Mouse (Mus musculus): ENCODE data around the gene Mthfs. TPM values are rescaled to one million over a fixed set of nuclear protein-coding genes. Genes with fewer than 3 reads are reported as not detected.
"Not testable (repeated sequence)": the region's sequence is repeated elsewhere in the genome, so short reads cannot be mapped to it uniquely, and the experiment has no call there.

The Mthfs gene
- 16.4 and 17.4 TPM in 2 replicates for polyA plus RNA-seq (2016; fragmentation: Nextera tagmentation; extraction: Ambion mirVana)

DNA sequence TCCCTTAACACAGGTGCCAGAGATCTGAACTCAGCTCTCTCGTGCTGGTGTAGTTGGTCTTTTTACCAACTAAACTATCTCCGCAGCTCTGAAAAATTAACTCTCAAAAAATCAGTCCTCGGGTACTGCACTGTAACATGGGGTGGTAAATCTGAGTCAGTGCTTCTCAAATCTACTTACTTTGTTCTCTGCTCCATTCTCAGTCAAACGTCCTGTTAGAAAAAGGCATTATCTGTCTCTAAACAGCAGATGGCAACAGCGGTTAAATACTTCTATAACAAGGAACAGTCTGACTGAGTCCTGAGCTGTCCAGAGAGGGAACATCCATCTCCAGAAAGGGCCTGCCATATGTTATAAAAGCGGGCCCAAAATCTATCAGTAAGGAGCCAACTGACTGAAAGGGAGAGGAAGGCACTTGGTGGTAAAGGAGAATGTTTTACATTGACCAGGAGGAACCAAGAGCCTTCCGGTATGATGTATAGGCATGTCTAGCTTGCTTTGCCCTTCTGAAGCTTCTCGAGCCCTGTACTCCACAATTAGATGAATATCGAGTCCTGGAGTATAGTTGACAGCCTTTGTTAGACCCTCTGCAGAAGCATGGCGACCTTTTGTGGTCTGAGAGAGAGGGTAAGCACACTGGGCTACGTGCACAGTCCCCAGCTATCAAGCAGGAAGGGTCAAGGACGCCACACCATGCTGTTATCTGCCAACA lies at the start of gene Mthfs:
Mthfs (plus strand) TSS at position 324 of the 712 bp plus-strand sequence.
- Histone ChIP-seq H3K27ac (replicated peaks) (peak within 1 kb of the TSS; percentile 70), H3K4me3 (peak within 1 kb of the TSS; percentile 35), H3K4me2 (replicated peaks) (peak within 1 kb of the TSS; percentile 46)
- WGBS = 32% methylated on average over 9 of the region's 12 CpGs
- H3K9ac ChIP-seq (replicated peaks); H3K9me3 ChIP-seq; H3K4me1 ChIP-seq; H3K27me3 ChIP-seq; H3K36me3 ChIP-seq: not testable (repeated sequence)
- peak; percentile 55 for ATAC-seq (ENCODE audit: low FRiP score, low read depth)

DNA sequence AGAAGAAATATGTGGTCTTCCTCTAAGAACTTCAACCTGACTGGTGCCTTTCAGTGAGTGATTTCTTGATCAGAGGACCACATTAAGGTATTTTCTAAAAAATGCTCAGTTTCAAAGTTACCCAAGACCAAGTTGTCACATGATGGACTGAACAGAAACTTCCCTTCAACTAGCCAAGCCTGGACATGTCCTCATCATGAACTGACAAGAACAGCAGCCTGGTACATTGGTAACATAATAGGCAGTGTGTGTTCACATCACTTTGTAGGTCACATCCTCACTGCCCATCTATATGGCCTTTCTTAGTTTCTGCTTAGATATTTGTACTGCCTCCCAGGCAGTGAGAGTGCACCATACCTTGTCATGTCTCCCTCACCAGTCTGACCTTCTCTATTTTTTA lies 37.9 kb upstream of the Mthfs start:
- not testable (repeated sequence) for H3K9ac ChIP-seq (replicated peaks); H3K4me3 ChIP-seq; H3K27me3 ChIP-seq; H3K27ac ChIP-seq (replicated peaks); H3K9me3 ChIP-seq; ATAC-seq (ENCODE audit: low FRiP score, low read depth); H3K4me2 ChIP-seq (replicated peaks); H3K4me1 ChIP-seq; H3K36me3 ChIP-seq

GRCm38 (mm10) chr9:89178833-89179232 lies 31.6 kb upstream of the Mthfs start:
- H3K4me1 ChIP-seq; H3K9me3 ChIP-seq; H3K36me3 ChIP-seq; H3K4me2 ChIP-seq (replicated peaks); ATAC-seq (ENCODE audit: low FRiP score, low read depth); H3K4me3 ChIP-seq; H3K9ac ChIP-seq (replicated peaks); H3K27ac ChIP-seq (replicated peaks); H3K27me3 ChIP-seq: not testable (repeated sequence)
- WGBS = 46% methylated on average over 2 of the region's 3 CpGs

- H3K4me3 ChIP-seq; H3K9me3 ChIP-seq; H3K9ac ChIP-seq (replicated peaks); H3K27ac ChIP-seq (replicated peaks); H3K27me3 ChIP-seq; H3K36me3 ChIP-seq; H3K4me2 ChIP-seq (replicated peaks); H3K4me1 ChIP-seq; ATAC-seq (ENCODE audit: low FRiP score, low read depth): not testable (repeated sequence)
- whole genome bisulfite sequencing = 79% methylated on average over 4 of the region's 4 CpGs
Measured at GRCm38 (mm10) chr9:89179469-89179868, 31.0 kb upstream of the Mthfs start.

- not testable (repeated sequence) for H3K9me3 ChIP-seq; H3K27me3 ChIP-seq; H3K4me3 ChIP-seq; H3K9ac ChIP-seq (replicated peaks); H3K27ac ChIP-seq (replicated peaks); ATAC-seq (ENCODE audit: low FRiP score, low read depth); H3K4me1 ChIP-seq; H3K36me3 ChIP-seq; H3K4me2 ChIP-seq (replicated peaks)
- WGBS = 83% methylated on average over 15 of the region's 15 CpGs
Measured at GRCm38 (mm10) chr9:89187006-89187405, 23.5 kb upstream of the Mthfs start.

DNA sequence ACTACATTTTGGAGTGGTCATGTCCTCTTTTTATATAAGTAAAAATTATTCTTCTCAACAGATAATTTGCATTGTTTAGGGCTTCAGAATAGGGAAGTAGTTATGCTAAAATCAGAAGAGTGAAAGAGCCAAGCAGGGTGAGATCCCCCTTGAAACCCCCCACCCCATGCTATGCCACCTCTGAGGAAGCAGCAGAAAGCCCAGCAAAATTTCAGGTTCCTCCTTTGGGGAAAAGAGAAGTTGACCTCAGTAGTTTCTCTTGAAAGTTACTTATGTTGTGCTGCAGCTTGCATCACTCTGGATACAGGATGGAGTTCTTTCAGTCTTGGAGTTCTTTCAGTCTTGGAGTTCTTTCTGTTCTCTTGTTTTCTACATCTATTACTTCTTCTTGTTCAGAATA lies 15.0 kb upstream of the Mthfs start:
- not testable (repeated sequence) for ATAC-seq (ENCODE audit: low FRiP score, low read depth)

GRCm38 (mm10) chr9:89197509-89197908 lies 13.0 kb upstream of the Mthfs start:
- WGBS = 100% methylated on average over 1 of the region's 1 CpGs
- H3K27ac ChIP-seq (replicated peaks); H3K27me3 ChIP-seq; H3K4me1 ChIP-seq; H3K9me3 ChIP-seq; H3K36me3 ChIP-seq; H3K4me2 ChIP-seq (replicated peaks); ATAC-seq (ENCODE audit: low FRiP score, low read depth); H3K4me3 ChIP-seq; H3K9ac ChIP-seq (replicated peaks): not testable (repeated sequence)

More for the DNA sequence above, 15.0 kb upstream of the Mthfs start:
- H3K4me1 ChIP-seq; H3K36me3 ChIP-seq; H3K9me3 ChIP-seq; H3K4me2 ChIP-seq (replicated peaks); H3K27me3 ChIP-seq; H3K4me3 ChIP-seq; H3K27ac ChIP-seq (replicated peaks); H3K9ac ChIP-seq (replicated peaks): not testable (repeated sequence)

- not testable (repeated sequence) for H3K9me3 ChIP-seq; H3K4me2 ChIP-seq (replicated peaks); ATAC-seq (ENCODE audit: low FRiP score, low read depth); H3K4me3 ChIP-seq; H3K4me1 ChIP-seq; H3K36me3 ChIP-seq; H3K27me3 ChIP-seq; H3K27ac ChIP-seq (replicated peaks); H3K9ac ChIP-seq (replicated peaks)
- 92% methylated on average over 3 of the region's 3 CpGs for WGBS
Measured at GRCm38 (mm10) chr9:89198349-89198748, 12.1 kb upstream of the Mthfs start.

DNA sequence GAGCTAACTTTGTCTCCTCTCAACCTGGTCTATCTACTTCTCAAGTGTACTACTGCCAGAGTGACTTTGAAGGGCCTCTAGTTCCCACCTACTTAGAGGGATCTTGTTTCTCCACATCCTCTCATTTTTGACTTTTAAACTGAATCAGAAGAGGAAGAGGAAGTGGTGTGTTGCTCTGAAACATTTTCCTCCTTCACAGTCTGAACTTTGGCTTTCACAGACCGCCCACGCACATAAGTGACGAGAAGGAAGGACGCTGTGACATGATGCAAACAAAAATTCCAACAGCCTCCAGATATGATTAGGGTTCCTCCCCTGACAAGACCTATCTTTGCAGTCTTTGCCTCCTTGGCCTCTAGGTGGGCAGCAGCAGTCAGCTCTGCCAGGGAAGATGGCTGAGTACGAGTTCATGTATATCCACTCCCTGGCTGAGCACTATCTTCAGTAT lies 11.5 kb upstream of the Mthfs start, which contains the start of the genes Bcl2a1b and Gm29094:
Bcl2a1b (plus strand) TSS at position 241 of the 448 bp plus-strand sequence.
Gm29094 (plus strand) TSS at position 411 of the 448 bp plus-strand sequence.
- not testable (repeated sequence) for H3K9me3 ChIP-seq; H3K4me3 ChIP-seq; H3K36me3 ChIP-seq; H3K4me2 ChIP-seq (replicated peaks); H3K27me3 ChIP-seq; H3K9ac ChIP-seq (replicated peaks); H3K4me1 ChIP-seq; ATAC-seq (ENCODE audit: low FRiP score, low read depth); H3K27ac ChIP-seq (replicated peaks)
- 94% methylated on average over 5 of the region's 5 CpGs for WGBS

GRCm38 (mm10) chr9:89202256-89202655 lies 8.2 kb upstream of the Mthfs start:
- H3K4me2 ChIP-seq (replicated peaks); H3K4me1 ChIP-seq; H3K36me3 ChIP-seq; H3K27ac ChIP-seq (replicated peaks); H3K4me3 ChIP-seq; H3K27me3 ChIP-seq; ATAC-seq (ENCODE audit: low FRiP score, low read depth); H3K9ac ChIP-seq (replicated peaks); H3K9me3 ChIP-seq: not testable (repeated sequence)

DNA sequence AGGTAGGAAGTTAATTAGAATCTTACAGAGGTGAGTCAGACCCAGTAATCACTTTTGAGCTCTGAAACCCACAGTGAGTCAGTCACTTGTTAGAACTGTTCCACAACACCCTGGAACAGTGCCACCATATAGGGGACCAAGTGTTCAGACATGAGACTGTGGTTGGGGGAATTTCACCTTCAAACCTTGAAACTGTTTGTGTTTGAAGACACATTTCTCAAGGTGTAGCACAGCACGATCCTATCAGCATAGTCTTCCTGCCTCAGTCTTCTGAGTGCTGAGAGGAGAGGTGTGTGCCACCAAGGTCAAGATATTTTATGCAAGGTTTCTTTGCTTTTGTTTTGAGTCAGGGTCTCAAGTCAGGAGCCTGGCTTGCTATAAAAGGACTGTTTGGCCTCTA lies 1.5 kb upstream of the Mthfs start:
- not testable (repeated sequence) for H3K9me3 ChIP-seq; H3K4me3 ChIP-seq; H3K4me2 ChIP-seq (replicated peaks); H3K36me3 ChIP-seq; H3K4me1 ChIP-seq; H3K9ac ChIP-seq (replicated peaks); ATAC-seq (ENCODE audit: low FRiP score, low read depth); H3K27ac ChIP-seq (replicated peaks); H3K27me3 ChIP-seq
- whole genome bisulfite sequencing = 83% methylated on average over 1 of the region's 1 CpGs

DNA sequence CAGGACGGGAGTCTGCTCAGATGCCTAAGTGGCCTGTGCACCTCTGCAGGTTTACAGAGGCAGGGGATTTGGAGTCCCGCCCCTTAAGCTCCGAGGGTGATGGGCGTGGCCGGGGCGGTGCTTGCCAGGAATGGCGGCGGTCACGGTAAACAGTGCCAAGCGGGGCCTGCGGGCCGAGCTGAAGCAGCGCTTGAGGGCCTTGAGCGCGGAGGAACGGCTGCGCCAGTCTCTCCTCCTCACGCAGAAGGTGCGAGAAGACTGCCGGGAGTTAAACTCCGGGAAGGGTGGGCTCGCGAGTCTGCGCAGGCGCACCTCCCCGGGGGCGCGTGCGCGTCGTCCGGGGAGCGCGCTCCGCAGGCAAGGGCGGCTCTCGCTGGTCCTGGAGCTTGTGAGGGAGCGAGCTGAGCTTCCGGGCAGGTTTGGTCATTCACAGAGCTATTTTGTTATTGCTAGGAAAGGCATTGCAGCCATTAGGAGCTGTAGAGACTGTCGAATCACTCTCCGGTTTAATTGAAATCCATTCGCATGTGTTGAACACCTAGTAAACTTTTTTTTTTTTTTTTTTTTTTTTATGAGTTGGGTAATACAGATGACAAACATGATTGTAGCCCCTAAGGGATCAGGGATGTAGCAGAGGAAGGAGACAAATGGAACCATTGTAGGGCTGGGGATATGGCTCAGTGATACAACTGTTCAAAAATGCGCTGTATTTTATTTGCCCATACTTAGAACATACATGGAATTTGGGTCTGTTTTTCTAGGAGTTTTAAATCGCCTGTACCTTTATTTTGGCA lies 786 bp downstream of the Mthfs start:
- 8% methylated on average over 9 of the region's 44 CpGs for WGBS
- peak overlapping the region; percentile 35 for H3K4me3 ChIP-seq
- H3K27me3 ChIP-seq; H3K4me1 ChIP-seq; H3K9ac ChIP-seq (replicated peaks); H3K9me3 ChIP-seq; H3K36me3 ChIP-seq: not testable (repeated sequence)
- H3K4me2 ChIP-seq (replicated peaks) = peak overlapping the region; percentile 41
- peak overlapping the region; percentile 70; the same call in 1 of the 2 replicates for H3K27ac ChIP-seq (replicated peaks)
- ATAC-seq (ENCODE audit: low FRiP score, low read depth) = peak; percentile 95
